Comparison of ENCODE assay signal across 12 mouse cellular contexts in the genomic region with DNA sequence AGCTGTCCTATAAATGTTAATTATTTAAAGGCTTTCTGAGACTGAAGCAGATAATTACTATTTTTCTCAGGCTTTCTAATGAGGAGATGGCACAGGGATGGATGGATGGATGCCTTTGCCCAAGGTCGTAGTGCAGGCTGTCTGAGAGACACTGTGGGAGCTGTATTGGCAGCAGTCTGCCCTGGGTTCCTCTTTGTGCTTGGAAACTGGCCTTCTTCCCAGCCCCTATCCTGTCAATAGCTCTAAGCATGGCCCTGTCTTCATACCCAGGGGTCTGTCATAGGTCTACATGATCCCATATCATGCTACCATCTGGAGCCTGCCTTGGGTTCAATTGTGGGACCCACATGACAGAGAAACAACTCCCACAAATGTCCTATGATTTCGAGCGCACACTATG.
"Had no signal": no experiment of that assay in that cellular context is flagged by ENCODE, and none has a peak within 500 bp of the region (broad histone marks: within the 10 kb centered on the region; RNA-seq: fewer than 3 reads in every experiment).

No protein-coding gene starts in this region.

- H3K27me3 ChIP-seq: limb, embryonic 12.5 days; liver, embryonic 13.5 days; lung, embryonic 15.5 days; neural tube, embryonic 12.5 days had no signal

- H3K9ac ChIP-seq: limb, embryonic 12.5 days; liver, embryonic 13.5 days; liver, postnatal 0 days; lung, embryonic 15.5 days; neural tube, embryonic 12.5 days had no signal

- H3K4me3 ChIP-seq: limb, embryonic 12.5 days; liver, embryonic 13.5 days; lung, embryonic 15.5 days; megakaryocyte, embryonic 14.5 days; neural tube, embryonic 12.5 days had no signal

- ATAC-seq: liver, postnatal 0 days had no signal

- H3K9me3 ChIP-seq: limb, embryonic 12.5 days; liver, embryonic 13.5 days; lung, embryonic 15.5 days; megakaryocyte, embryonic 14.5 days; neural tube, embryonic 12.5 days had no signal

- H3K27ac ChIP-seq: limb, embryonic 12.5 days; liver, embryonic 13.5 days; lung, embryonic 15.5 days; macrophage; neural tube, embryonic 12.5 days; stomach, postnatal 0 days had no signal

- H3K36me3 ChIP-seq: limb, embryonic 12.5 days; liver, embryonic 13.5 days; lung, embryonic 15.5 days; neural tube, embryonic 12.5 days had no signal

- H3K4me2 ChIP-seq: limb, embryonic 12.5 days; liver, embryonic 13.5 days; lung, embryonic 15.5 days; neural tube, embryonic 12.5 days had no signal

- DNase-seq: kidney, adult 8-10 months; kidney, postnatal 25 days; liver; liver, embryonic 13.5 days; liver, postnatal 0 days; lung, postnatal 14 days had no signal

- H3K4me1 ChIP-seq: liver, embryonic 13.5 days had no signal
